Mouse (Mus musculus) liver, adult (tissue): ENCODE data around the gene Ccdc86.

Source experiments
- GATA4 ChIP-seq: IDR thresholded peaks from 2 replicates; pipeline ENCODE4 v1.6.1; 2014; ENCODE audit warnings: mild to moderate bottlenecking, low read length; ENCODE audit not compliant: insufficient replicate concordance

The Ccdc86 gene

GRCm38 (mm10) chr19:10949112-10949511, at the start of gene Ccdc86:
TSS of gene Ccdc86 (minus strand) at chr19:10949266.
- peak; percentile 9; the same call in 1 of the 2 replicates for TF ChIP-seq GATA4

GRCm38 (mm10) chr19:10993150-10993549, 44.1 kb upstream of the Ccdc86 start, which contains the start of gene Ms4a15:
TSS of gene Ms4a15 (minus strand) at chr19:10993250.
- no peak for TF ChIP-seq GATA4

- no peak for TF ChIP-seq GATA4
These were observed 42.8 kb upstream of the Ccdc86 start for GRCm38 (mm10) chr19:10991911-10992310.

GRCm38 (mm10) chr19:10990751-10991150, 41.7 kb upstream of the Ccdc86 start:
- TF ChIP-seq GATA4, result no peak

GRCm38 (mm10) chr19:10988563-10988962, 39.5 kb upstream of the Ccdc86 start:
- TF ChIP-seq GATA4, result no peak

- TF ChIP-seq GATA4, result no peak
These were observed 36.8 kb upstream of the Ccdc86 start for GRCm38 (mm10) chr19:10985889-10986288.

- no peak for TF ChIP-seq GATA4
These were observed 35.5 kb upstream of the Ccdc86 start for GRCm38 (mm10) chr19:10984551-10984950.

- no peak for TF ChIP-seq GATA4
These were observed 34.1 kb upstream of the Ccdc86 start for GRCm38 (mm10) chr19:10983146-10983545.

- no peak for TF ChIP-seq GATA4
These were observed 31.1 kb upstream of the Ccdc86 start for GRCm38 (mm10) chr19:10980210-10980609.

GRCm38 (mm10) chr19:10979184-10980168, 30.4 kb upstream of the Ccdc86 start:
- TF ChIP-seq GATA4, result no peak

- TF ChIP-seq GATA4, result no peak
These were observed 27.3 kb upstream of the Ccdc86 start for GRCm38 (mm10) chr19:10976318-10976717.

- TF ChIP-seq GATA4, result no peak
These were observed 26.1 kb upstream of the Ccdc86 start for GRCm38 (mm10) chr19:10975187-10975586.

GRCm38 (mm10) chr19:10974238-10974865, 25.3 kb upstream of the Ccdc86 start, which contains the start of gene Ms4a10:
TSS of gene Ms4a10 (minus strand) at chr19:10974670.
- TF ChIP-seq GATA4, result peak; percentile 23; the same call in 1 of the 2 replicates

- TF ChIP-seq GATA4, result no peak
These were observed 24.1 kb upstream of the Ccdc86 start for GRCm38 (mm10) chr19:10973187-10973586.

GRCm38 (mm10) chr19:10972660-10973059, 23.6 kb upstream of the Ccdc86 start:
- no peak for TF ChIP-seq GATA4

GRCm38 (mm10) chr19:10970457-10970856, 21.4 kb upstream of the Ccdc86 start:
- TF ChIP-seq GATA4, result peak; percentile 97
